In the genomic region with DNA sequence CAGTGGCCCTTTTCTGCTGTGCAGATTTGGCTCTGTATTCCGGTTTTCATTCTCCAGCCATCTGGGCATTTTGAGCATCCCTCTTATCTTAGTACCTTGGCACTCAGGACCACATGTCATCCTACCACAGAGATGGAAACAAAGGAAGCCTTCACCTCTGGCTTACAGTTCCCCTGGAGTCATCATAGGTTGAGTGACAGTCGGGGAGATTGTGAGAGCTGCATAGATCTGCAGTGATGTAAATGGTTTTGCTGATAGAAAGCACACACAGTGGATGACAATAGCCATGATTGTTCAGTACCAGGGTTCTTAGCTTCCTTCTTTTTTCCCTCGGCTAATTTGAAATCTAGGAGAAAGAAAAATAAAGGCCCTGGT, we compare ENCODE assay signal across 9 mouse cellular contexts.
DNase-seq lines count a peak whose midpoint lies in the region; ATAC-seq lines count a peak whose summit lies in the region.
"Had no signal": no experiment of that assay in that cellular context is flagged by ENCODE, and none has a peak within 500 bp of the region (broad histone marks: within the 10 kb centered on the region; RNA-seq: fewer than 3 reads in every experiment).

No protein-coding gene starts in this region.

- ATAC-seq in heart, embryonic 12.5 days (ENCODE audit: insufficient number of reproducible peaks, low FRiP score), result 0 out of 2 replicates have a peak, but pooled peaks have one; percentile 57
- ATAC-seq in limb, embryonic 15.5 days (ENCODE audit: insufficient number of reproducible peaks, low FRiP score, low TSS enrichment, low read depth), result no peak

- H3K4me1 ChIP-seq in heart, embryonic 12.5 days (replicated peaks), result peaks cover 50% of the 10 kb centered on the region
- H3K4me1 ChIP-seq in limb, embryonic 15.5 days, result peaks cover 47% of the 10 kb centered on the region

- H3K27me3 ChIP-seq in heart, embryonic 12.5 days (replicated peaks), result no peaks in the 10 kb centered on the region
- no peaks in the 10 kb centered on the region for H3K27me3 ChIP-seq in limb, embryonic 15.5 days

- no peak for DNase-seq in heart, postnatal 14 days
- DNase-seq in retina, postnatal 1 day, result peak; percentile 59
- no peak for DNase-seq in retina, embryonic 14.5 days (ENCODE audit: low spot score)
- DNase-seq in yolk sac, embryonic 10.5 days (ENCODE audit: low spot score), result no peak
- no peak for DNase-seq in right cerebral cortex, adult 2 months (ENCODE audit: low spot score in 2 of 2)
- no peak for DNase-seq in left cerebral cortex, postnatal 4 days
- DNase-seq: B cell, adult 2 months had no signal

- H3K9ac ChIP-seq in heart, embryonic 12.5 days, result no peak overlapping the region
- no peak overlapping the region for H3K9ac ChIP-seq in limb, embryonic 15.5 days

- intact Hi-C loops in heart, postnatal 14 days (cut with DNase I), result no loop called here
- intact Hi-C loops in left cerebral cortex, postnatal 4 days (cut with DNase I), result no loop called here

- no peaks in the 10 kb centered on the region for H3K36me3 ChIP-seq in heart, embryonic 12.5 days
- H3K36me3 ChIP-seq in limb, embryonic 15.5 days, result no peaks in the 10 kb centered on the region

- WGBS in heart, embryonic 12.5 days, result 37% methylated on average over 3 of the region's 3 CpGs
- 73% methylated on average over 3 of the region's 3 CpGs for WGBS in limb, embryonic 15.5 days

- no peak overlapping the region for H3K4me2 ChIP-seq in heart, embryonic 12.5 days
- no peak overlapping the region for H3K4me2 ChIP-seq in limb, embryonic 15.5 days

- no peak overlapping the region for H3K4me3 ChIP-seq in heart, embryonic 12.5 days
- H3K4me3 ChIP-seq in limb, embryonic 15.5 days, result no peak overlapping the region

- H3K9me3 ChIP-seq in heart, embryonic 12.5 days (replicated peaks), result no peaks in the 10 kb centered on the region
- no peaks in the 10 kb centered on the region for H3K9me3 ChIP-seq in limb, embryonic 15.5 days

- H3K27ac ChIP-seq in heart, embryonic 12.5 days (ENCODE audit: poor library complexity, severe bottlenecking), result peak overlapping the region; percentile 85
- H3K27ac ChIP-seq in limb, embryonic 15.5 days, result peak overlapping the region; percentile 69
